Mouse (Mus musculus) liver, adult (tissue): ENCODE measurements around the gene Ccr2.

Experiments
- GATA4 ChIP-seq: IDR thresholded peaks from 2 replicates; pipeline ENCODE4 v1.6.1; 2014; ENCODE audit warnings: mild to moderate bottlenecking, low read length; ENCODE audit not compliant: insufficient replicate concordance

The Ccr2 gene

DNA sequence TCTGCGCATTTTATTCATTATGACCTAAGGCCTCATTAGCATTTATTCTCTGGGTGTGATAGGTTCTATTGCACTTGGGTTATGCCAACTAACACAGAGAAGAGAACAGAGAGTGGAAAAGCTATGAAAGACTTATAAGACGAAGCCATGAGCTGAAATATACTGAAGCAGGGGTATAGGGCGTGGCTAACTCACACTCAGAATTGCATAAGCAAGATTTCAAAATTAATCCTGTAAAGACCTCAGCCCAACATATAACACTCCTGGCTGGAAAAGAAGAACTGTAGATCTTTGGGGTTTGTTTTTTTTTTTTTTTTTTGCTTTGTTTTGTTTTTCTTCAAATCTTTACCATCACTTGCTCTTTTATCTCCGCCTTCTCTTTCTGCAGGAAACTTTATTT, at the start of gene Ccr2:
Gene Ccr2 (plus strand): TSS at position 228 of the 400 bp plus-strand sequence.
- no peak for TF ChIP-seq GATA4

DNA sequence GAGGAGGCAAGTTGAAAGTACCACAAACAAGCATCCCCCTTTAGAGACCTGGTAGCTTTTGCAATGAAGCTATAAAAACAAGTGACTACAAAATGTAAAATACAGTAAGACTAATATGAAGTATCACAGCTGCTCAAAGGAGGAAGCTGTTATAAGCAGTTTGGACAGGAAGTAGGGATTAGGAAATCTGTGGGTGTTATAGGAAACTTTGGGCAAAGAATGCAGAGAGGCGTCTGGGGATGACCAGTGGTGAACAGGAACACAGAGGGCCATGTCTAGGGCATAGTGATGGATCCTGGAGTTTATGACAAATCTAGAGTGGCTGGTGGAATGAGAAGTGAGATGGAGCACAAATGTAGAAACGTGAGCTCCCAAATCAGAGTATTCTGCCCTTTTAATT, 48.2 kb upstream of the Ccr2 start:
- no peak for TF ChIP-seq GATA4

DNA sequence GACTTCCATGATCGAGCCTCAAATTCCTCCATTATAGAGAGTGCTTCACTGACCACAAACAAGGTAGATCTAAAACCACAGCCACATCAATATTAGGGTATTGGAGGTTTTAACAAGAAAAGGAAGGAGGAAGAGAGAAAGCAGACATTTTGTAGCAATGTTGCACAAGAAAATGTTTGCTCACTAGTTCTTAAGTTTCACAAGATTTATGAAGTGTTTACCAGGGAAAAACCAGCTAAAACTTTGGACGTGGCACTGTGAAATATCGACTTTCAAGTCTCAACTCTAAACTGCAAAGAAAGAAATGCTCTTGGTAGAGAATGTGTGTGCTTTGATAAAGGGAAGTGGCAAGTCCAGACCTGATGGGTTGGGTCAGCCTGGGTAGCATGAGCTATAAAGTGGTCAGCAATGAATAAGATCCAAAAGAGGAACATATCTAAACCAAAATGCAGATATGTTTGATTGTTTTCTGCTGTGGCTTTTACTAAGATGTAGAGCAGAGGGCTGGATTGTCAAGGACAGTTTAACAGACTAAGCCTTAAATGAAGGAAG, 45.5 kb upstream of the Ccr2 start:
- no peak for TF ChIP-seq GATA4

DNA sequence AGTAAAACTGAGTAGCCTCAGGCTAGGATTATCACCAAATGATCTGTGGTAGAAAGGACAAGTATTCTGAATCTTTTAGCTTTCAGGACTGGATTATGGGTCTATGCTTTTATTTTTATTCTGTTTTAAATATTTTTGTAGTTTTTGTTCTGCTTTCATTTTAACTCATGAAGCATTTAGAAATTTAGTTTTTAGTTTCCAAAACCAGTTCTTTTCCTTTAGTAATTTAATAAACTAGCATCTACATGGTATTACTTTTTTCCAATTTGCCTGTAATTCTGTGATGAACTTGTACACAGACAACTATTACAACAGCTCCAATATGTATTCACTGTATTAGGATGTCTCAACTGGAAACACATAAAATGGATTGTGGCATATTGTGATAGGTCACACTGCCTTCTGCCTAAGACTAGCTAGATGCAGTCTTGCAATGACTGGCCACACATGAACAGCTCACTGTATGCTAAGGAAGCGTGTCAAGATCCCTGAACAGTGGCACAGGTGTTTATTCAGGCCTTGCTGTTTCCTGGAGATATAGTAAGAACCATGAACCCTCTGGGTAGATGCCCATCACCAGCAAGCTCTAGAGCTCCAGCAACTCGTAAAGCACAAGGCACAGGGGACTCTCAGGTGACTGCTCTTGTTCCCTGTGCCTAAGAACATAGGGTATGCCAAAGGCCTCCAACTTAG, 41.9 kb upstream of the Ccr2 start:
- no peak for TF ChIP-seq GATA4

DNA sequence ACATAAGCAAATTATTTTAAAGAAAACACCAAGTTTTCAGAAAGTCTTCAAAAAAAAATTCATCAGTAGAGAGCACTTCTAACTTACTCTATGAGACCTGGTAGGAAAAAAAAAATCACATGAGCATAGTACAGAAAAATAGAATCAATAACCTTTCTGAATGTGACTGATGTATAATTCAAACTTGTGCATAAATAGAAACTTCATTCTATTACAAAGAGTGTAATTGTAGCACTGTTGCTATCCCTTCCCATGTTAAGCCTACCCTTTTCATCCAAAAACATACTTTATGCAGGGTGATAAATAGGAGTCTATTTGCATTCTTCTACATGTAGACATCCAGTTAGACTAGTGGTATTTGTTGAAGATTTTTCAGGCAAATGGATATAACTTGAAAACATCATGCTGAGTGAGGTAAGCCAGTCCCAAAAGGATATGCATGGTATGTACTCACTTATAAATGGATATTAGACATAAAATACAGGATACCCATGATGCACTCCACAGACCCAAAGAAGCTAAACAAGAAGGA, 35.1 kb upstream of the Ccr2 start:
- TF ChIP-seq GATA4 = no peak

DNA sequence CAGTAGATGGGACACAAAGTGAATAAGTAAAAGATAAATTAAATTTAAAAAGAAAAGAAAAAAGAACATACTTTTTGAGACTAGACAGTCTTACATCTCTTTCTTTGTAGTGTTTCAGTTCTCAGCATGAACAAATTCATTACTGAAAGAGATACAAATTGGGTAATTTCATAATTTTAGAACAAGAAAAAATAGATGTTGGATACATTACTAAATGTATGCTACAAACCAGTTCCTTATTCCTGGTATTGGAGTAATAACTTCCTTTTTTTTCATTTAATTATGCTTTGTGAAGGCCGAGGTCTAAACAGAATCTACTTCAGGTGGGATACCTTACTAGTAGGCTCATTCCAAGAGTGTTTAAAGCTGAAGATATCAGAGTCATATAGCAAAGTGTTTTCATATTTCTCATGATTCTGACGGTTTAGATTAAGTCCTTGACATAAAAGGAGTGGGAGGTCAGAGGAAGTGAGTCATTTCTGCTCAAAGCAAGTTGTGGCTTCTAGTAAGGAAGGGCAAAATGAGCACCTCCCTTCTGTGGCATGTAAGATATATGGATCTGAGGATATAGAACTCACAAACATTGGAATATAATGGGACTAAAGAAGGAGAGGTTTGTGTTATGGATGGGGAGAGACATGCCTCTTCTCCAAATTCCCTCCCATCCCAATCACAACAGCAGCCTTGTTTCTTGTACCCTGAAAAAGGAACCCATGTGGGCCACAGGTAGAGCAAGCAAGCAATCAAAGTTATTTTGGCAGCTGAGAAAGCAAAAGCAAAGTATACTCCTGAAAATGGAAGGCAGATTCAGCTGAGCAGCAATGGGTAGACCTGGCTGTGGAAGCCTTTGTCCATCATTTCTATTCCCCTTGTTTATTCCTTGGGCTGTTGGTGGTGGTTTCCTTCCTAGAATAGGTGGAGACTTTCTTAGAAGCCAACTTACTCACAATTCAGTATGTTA, 33.4 kb upstream of the Ccr2 start:
- TF ChIP-seq GATA4 = no peak

DNA sequence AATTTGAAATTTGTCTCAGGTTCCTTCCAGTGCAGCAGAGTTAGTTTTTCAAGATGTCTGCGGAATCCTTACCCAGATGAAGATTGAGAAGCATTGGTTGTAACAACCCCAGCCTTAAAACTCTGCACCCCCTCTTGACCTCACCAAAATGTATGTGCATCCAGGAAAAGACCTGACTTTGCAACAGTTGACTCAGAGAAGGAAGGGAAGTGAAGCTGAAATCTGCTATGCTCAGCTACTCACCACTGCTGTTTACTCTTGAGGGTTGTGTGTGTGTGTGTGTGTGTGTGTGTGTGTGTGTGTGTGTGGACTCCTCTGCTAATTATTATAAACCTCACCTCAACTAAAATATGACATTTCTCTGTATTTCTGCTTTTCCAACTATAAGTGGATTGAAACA, 30.2 kb upstream of the Ccr2 start:
- no peak for TF ChIP-seq GATA4

GRCm38 (mm10) chr9:124079803-124080202, 21.9 kb upstream of the Ccr2 start:
- TF ChIP-seq GATA4 = no peak

DNA sequence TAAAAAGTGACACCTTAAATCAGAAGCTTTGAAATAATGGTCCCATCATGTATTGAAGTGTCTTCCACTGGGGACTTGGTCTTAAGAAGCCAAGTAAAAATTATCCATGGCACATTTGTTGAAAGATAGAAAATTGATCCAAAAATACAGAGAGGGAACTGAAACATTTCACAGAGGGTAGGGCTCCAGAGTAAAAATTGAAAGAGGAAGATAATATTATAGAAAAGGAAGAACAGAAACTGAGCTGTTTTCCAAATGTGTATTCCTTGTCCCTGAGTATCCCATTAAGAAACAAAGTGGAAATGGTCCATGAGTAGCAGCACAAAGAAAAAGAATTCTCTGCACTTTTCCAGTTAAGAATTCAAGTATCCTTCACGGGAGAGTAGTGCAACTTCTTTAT, 11.3 kb upstream of the Ccr2 start:
- TF ChIP-seq GATA4 = no peak

DNA sequence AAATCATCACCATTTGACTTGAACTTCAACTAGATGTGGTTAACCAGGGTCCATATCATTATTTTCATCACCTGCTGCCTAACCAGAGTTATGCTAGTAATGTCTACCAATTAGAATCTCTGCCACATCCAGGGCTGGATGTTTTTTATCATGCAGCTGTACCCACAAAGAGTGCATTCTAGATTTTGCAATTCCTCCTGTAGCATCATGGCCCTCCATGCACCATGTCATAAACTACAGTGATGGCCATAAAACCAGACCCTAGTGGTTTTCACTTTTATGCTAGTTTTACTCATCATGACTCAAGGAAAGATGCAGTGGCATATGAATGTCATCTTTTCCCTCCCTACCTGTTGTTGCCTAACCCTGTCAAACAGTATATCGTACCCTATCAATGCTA, 2.6 kb upstream of the Ccr2 start:
- no peak for TF ChIP-seq GATA4

DNA sequence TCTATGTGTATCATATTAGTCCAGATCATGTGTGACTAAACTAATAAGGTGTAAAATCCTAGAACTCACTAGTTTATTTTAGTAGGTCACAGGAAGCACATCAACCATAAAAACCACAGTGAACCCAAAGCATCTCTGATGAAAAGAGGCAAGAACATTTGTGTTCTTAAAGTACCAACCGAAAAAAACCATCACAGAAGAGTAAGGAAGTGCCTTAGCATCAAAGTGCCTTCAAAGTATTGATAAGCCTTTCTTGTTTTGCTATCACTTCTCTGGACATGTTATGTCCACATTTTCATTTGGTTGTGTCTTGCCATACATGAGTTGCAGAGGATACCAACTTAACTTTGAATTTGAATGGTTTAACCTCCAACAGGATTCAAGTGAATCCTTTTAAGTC, 1.4 kb upstream of the Ccr2 start:
- TF ChIP-seq GATA4 = no peak

DNA sequence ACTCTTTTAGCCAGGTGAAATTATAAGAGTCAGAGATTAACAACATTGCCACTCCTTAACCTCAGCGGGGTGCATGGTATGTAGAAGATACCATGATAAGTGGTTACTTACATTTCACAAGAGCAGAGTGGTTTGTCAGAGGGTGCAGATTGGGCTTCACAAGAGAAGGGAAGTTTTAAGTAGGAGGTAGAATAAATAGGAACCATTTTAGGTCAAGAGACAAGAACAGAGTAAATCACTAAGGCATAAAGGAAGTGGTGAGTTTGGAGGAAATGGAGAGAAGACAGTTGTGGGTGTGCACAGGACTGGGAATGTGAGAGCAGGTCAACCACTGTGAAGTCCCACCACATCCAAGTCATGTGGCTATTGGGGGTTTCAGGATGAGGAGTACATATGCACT, 1.4 kb downstream of the Ccr2 start:
- no peak for TF ChIP-seq GATA4

DNA sequence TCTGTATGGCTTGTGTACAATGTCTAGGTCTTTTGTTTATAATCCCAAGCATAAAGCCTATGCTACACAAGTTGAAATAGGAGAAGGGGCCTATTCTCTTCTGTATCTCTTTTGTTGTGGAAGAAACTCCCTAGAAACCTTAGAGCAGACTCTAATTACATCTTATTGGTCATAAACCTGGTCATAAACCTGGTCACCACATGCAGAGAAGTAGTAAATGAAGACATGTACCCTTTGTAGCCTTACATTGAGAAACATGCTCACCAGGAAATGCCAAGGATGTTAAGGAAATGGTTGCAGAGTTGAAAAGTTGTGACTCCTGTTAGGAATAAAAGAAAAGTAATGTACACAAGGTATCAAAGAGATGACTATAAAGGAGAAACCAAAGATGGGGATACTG, 3.4 kb downstream of the Ccr2 start:
- no peak for TF ChIP-seq GATA4

DNA sequence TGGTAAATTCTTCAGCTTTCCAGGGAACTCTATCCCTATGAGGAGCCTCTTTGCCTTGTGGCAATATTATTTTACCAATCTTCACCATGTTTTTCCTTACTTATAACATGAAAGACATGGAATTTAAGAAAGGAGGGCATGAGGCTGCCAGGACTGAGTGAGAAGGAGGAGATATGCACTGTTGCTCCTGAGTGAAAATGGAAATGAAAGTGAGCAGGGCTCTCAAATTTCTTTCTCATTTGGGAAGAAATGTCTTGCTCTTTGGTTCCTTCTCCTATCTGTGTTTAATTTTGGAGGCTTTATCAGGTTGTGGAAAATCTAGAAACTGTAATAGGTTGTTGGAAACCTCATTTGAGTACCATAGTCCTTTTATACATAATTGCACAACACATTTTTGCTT, 5.5 kb downstream of the Ccr2 start:
- TF ChIP-seq GATA4 = no peak

DNA sequence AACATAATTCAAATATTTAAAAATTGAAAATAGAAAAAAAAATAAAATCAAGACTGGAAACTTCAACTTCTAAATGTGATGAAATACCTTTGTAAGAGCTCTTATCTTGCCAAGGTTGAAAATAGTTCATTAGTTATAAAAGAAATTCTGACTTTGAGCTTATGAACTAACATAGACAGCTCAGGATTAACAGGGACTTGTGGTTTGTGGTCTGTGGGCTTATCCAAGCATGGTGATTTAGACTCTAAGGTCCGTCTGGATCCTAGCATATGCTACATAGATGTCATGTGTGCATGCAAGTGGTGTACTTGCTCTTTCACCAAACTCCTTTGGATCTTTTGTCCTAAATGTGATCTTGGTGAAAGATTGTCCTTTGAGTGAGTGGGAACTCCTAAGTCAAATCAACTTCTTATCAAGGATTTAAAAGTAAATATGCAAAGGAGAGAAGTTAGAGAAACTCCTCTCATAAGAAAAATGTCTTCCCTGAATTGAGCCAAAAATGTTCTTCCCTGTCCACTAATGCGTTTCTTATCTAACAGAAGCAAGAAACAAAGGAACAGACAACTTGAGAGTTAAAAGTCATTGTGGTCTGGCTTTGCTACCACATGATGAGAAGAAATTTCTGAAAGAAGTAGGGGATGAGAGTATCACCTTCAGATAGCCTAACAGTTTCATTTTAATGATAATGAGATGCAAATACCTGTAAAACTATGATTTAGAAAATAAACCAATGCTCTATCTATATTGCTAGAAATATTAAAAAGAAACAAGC, 6.8 kb downstream of the Ccr2 start:
- TF ChIP-seq GATA4 = no peak
